Mouse (Mus musculus): ENCODE data around the gene Myh9.
"Not testable (repeated sequence)": the region's sequence is repeated elsewhere in the genome, so short reads cannot be mapped to it uniquely, and the experiment has no call there.

DNA sequence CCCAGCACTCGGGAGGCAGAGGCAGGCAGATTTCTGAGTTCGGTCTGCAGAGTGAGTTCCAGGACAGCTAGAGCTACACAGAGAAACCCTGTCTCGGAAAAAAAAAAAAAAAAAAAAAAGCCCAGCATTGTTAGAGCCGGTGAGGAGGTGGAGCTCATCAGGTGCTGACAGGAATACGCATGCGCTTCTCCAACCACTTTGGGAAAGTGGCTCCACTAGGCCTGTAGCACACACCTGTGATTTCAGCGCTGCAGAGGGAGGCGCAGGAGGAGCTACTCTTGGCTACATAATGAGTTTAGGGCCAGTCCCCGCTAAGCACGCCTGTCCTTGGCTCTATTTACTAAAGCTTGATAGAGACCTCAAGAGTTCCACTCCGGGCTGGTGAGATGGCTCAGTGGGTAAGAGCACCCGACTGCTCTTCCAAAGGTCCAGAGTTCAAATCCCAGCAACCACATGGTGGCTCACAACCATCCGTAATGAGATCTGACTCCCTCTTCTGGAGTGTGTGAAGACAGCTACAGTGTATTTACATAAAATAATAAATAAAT lies 1.6 kb upstream of the Myh9 start:
- TF ChIP-seq CTCF (IDR thresholded peaks at IDR 0.05; ENCODE audit: low read depth); EP300 (optimal IDR thresholded peaks at IDR 0.05): not testable (repeated sequence)

Measured in stomach, postnatal 0 days (tissue).